Mouse (Mus musculus) leukemia stem cell, adult 10-12 weeks (primary cell): ENCODE measurements around the gene Fchsd2. TPM values are rescaled to one million over a fixed set of nuclear protein-coding genes. Genes with fewer than 3 reads are reported as not detected.

Experiments
- polyA plus RNA-seq: library from polyadenylated mRNA; stranded (reverse); fragments of >175 nt; gene quantifications from 2 replicates; pipeline ENCODE4 v1.2.3, GENCODE M21; 2012; ENCODE audit warnings: low replicate concordance

Gene Fchsd2
- polyA plus RNA-seq, result 10.4 and 38.2 TPM in 2 replicates

GRCm38 (mm10) chr7:101092618-101093017 is at the start of gene Fchsd2:
Fchsd2 (plus strand) TSS chr7:101092863.

GRCm38 (mm10) chr7:101301881-101302456 is 209.3 kb downstream of the Fchsd2 start, which contains the start of gene Atg16l2:
Atg16l2 (minus strand) TSS chr7:101302251.

GRCm38 (mm10) chr7:101317014-101317413 is 224.4 kb downstream of the Fchsd2 start, which contains the start of gene Stard10:
Stard10 (plus strand) TSS chr7:101317086.

Other genes with a start within 250 kb of the Fchsd2 start
- gene Relt, start 229.4 kb upstream of the Fchsd2 start, polyA plus RNA-seq, result 46.2 and 86.4 TPM in 2 replicates
- 0.73 and 2.0 TPM in 2 replicates for gene Arhgef17, start 160.8 kb upstream of the Fchsd2 start, polyA plus RNA-seq
- gene P2ry6, start 118.2 kb upstream of the Fchsd2 start, polyA plus RNA-seq, result 4.0 and 6.0 TPM in 2 replicates
- gene P2ry2, start 80.0 kb upstream of the Fchsd2 start, polyA plus RNA-seq, result 0.57 and 0.89 TPM in 2 replicates
- gene Atg16l2, start 209.4 kb downstream of the Fchsd2 start, polyA plus RNA-seq, result 6.9 and 20.3 TPM in 2 replicates
- 1,629 and 3,511 TPM in 2 replicates for gene Stard10, start 224.2 kb downstream of the Fchsd2 start, polyA plus RNA-seq